Mouse (Mus musculus): ENCODE data around the gene Bmper. TPM values are rescaled to one million over a fixed set of nuclear protein-coding genes. Genes with fewer than 3 reads are reported as not detected.

The Bmper gene
- polyA plus RNA-seq, 1 experiment = not detected

GRCm38 (mm10) chr9:23486725-23487378 lies 264.0 kb downstream of the Bmper start:
- no peaks in the 10 kb centered on the region for H3K36me3 ChIP-seq (replicated peaks; ENCODE audit: low read length)
- no peaks in the 10 kb centered on the region for H3K27me3 ChIP-seq (replicated peaks)
- no peak for TF ChIP-seq GATA1 (IDR thresholded peaks at IDR 0.05; ENCODE audit: borderline replicate concordance, low read length)
- TF ChIP-seq FLI1 (IDR thresholded peaks at IDR 0.05; ENCODE audit: low read length) = no peak
- H3K9me3 ChIP-seq = peaks cover 21% of the 10 kb centered on the region
- no peak overlapping the region for H3K4me3 ChIP-seq (replicated peaks)
- no peaks in the 10 kb centered on the region for H3K4me1 ChIP-seq

DNA sequence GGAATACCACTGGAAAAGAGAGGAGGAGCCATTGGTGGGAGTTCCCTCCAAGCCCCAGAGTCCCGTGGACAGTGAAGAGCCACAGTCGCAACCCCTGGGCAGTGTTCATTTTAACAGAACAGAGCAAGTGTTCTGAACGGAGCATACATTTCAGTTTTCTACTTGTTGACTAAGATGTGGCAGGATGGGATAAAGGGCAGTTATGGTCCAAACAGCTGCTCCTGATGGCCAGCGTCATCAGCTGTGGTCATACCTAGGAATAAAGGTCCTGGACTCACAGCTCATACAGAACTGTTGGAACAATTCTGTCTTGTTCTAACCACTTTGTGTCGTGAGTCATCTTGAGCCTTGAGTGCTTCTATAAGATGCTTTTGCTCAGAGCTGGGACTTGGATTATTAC lies 265.4 kb downstream of the Bmper start:
- Histone ChIP-seq H3K36me3 (replicated peaks; ENCODE audit: low read length) (no peaks in the 10 kb centered on the region), H3K4me3 (replicated peaks) (no peak overlapping the region), H3K27me3 (replicated peaks) (no peaks in the 10 kb centered on the region), H3K9me3 (peaks cover 25% of the 10 kb centered on the region), H3K4me1 (no peaks in the 10 kb centered on the region)
- TF ChIP-seq GATA1 (IDR thresholded peaks at IDR 0.05; ENCODE audit: borderline replicate concordance, low read length) (no peak), FLI1 (IDR thresholded peaks at IDR 0.05; ENCODE audit: low read length) (no peak)

DNA sequence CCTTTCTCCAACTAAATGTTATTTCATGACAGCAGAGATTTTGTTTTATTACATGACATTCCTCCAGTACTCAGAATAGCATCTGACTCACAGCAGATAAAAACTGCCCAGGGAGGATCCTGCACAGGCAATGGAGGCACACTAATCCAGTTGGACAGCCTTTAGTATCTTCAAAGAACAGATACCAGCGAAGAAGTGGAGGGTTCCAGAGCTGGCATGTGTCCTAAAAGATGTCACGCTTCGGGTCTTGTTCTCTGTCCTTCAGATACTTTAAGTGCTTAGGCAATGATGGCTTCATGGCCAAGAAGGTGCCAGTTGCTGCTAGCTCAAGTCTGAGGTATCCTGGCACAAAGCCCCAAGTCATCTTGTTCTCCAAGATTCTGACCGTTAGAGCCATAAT lies 272.5 kb downstream of the Bmper start:
- H3K9me3 ChIP-seq = peaks cover 10% of the 10 kb centered on the region
- H3K4me1 ChIP-seq = no peaks in the 10 kb centered on the region
- TF ChIP-seq FLI1 (IDR thresholded peaks at IDR 0.05; ENCODE audit: low read length) = no peak
- no peak for TF ChIP-seq GATA1 (IDR thresholded peaks at IDR 0.05; ENCODE audit: borderline replicate concordance, low read length)
- H3K36me3 ChIP-seq (replicated peaks; ENCODE audit: low read length) = no peaks in the 10 kb centered on the region
- H3K27me3 ChIP-seq (replicated peaks) = no peaks in the 10 kb centered on the region
- H3K4me3 ChIP-seq (replicated peaks) = no peak overlapping the region

DNA sequence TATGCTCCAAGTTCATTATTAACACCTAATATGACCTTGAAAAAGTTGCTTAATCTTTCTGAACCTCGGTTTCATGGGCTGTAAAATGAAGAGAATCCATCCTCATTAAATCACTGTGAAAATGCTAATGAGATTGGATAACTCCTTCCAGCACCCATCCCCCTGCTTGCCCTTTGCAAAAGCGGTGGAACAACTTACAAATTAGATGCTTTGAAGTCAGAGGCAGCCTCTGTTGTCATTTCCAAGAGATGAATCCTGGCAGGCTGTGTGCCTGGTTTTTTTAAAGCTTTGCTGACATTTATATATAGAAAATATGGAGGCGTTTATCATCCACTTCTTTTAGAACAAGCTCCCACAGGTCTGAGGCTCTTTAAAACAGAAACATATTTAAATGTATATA lies 274.8 kb downstream of the Bmper start:
- TF ChIP-seq FLI1 (IDR thresholded peaks at IDR 0.05; ENCODE audit: low read length) = no peak
- TF ChIP-seq GATA1 (IDR thresholded peaks at IDR 0.05; ENCODE audit: borderline replicate concordance, low read length) = no peak
- Histone ChIP-seq H3K4me1 (no peaks in the 10 kb centered on the region), H3K4me3 (replicated peaks) (no peak overlapping the region), H3K9me3 (peaks cover 3% of the 10 kb centered on the region; the same call in 1 of the 2 replicates), H3K27me3 (replicated peaks) (no peaks in the 10 kb centered on the region), H3K36me3 (replicated peaks; ENCODE audit: low read length) (no peaks in the 10 kb centered on the region)

GRCm38 (mm10) chr9:23533870-23534269 lies 311.0 kb downstream of the Bmper start:
- Histone ChIP-seq H3K27me3 (replicated peaks) (no peaks in the 10 kb centered on the region), H3K36me3 (replicated peaks; ENCODE audit: low read length) (no peaks in the 10 kb centered on the region), H3K9me3 (peaks cover 5% of the 10 kb centered on the region), H3K4me1 (no peaks in the 10 kb centered on the region), H3K4me3 (replicated peaks) (no peak overlapping the region)
- TF ChIP-seq FLI1 (IDR thresholded peaks at IDR 0.05; ENCODE audit: low read length) (no peak), GATA1 (IDR thresholded peaks at IDR 0.05; ENCODE audit: borderline replicate concordance, low read length) (no peak)

Measured in megakaryocyte, embryonic 14.5 days (primary cell).